Mouse (Mus musculus) induced T-regulatory cell, adult 2 months (primary cell): Measurements from ENCODE around the gene Lars2.

Experiments
- DNase-seq: peaks from one replicate; pipeline ENCODE4 v3.0.0-alpha.2; 2012; ENCODE audit warnings: low read depth

Lars2 gene

DNA sequence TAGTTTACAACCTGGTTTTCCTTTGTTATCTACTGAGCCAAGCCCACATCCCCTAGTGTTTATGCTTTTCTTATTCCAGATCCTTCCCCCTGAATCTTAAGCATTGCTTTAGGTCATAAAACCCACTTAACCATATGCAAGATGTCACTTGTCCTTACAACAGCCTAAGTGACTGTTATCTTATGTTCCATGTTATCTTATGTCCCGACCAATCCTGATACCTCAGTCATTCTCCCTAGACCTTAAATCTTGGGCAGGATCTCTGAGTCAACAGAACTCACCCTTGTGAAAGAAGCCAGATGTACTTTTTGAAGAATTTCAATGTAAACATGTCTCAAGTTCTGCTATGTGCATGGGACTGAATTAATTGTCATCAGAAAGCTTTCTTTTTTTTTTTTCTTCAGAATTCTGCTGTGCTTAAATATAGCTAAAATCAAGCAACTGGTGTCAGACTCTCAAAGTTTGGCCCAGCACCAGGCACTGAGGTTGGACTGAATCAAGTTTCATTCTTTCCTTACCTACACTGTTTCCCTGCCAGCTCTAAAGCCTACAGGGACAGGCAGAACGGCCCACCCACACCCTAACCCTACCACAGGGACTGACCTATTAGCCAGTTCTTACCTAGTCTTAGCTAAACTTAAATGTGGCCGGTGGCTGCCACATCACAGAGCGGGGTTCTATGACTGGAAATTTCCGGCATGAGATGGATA, 24.6 kb downstream of the Lars2 start:
- DNase-seq = no peak

DNA sequence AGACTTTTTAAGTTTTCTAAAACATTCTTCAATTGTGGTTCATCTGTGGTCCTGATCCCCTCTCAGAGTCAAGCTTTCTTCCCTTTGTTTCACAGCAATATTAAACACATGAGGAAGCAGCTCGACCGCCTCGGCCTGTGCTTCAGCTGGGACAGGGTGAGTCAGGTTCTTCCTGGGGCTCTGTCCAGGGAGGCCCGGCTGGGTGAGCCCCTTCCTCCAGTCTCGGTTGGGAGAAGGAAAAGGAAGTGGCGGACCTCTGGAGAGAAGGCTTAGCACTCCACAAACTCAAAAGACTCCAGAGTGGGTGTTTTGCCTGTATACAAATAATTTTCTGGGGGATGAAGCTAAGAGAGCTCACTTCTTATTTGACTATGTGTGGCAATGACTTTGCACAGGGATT, 28.1 kb downstream of the Lars2 start:
- DNase-seq = no peak

DNA sequence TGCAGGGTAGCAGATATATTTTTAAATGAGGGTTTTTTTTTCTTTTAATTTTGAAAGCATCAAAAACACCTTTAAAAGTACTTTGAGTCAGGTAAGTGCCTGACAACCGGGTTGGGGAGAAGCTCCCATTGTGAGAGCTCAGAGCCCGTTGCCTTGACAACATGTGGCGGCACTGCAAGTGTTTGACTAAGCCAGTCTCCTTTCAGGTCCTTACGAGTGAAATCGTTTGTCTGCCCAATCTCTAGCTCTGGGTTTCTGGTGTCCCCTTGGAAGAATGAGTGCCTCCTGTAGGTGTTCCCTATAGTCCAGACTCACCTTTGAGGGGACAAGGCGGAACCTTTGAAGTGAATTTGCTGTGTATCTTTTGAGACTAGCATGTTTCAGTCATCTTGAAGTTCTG, 31.0 kb downstream of the Lars2 start:
- DNase-seq = no peak

DNA sequence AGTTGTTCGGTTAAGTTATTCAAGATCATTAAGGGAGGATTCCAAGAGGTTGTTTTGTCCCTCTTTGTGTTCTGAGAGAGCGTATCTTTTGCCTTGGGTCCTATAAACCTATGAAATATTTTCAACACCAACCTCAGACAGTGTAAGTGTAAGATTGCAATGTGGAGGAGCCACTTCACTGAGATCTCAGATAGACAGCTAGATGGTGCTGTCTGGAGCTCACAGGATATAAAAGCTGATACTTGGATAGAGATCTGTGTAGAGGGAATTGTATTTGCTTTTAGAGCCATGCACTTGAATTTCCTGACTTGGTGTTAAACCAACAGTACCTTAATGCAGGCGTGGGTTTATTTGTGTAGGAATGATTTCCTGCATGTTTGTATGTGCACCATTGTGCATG, 35.5 kb downstream of the Lars2 start:
- no peak for DNase-seq

DNA sequence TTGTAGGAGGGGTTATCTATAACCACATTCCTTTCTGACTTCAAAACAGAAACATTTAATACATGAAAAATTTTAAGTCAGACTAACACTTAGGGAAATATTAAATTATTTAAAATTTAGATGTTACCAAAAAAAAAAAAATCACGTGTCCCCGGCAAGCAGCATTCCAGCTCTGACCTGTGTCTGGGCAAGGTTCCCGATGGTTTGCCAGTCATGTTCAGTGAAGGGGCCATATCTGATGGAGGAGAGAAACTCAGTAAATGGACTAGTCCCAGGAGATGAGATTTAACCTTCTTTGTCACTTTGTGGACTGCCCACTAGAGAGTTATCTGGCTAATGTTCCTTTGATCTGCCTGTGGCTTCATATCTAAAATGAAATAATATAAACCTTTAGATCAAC, 36.3 kb downstream of the Lars2 start:
- no peak for DNase-seq

DNA sequence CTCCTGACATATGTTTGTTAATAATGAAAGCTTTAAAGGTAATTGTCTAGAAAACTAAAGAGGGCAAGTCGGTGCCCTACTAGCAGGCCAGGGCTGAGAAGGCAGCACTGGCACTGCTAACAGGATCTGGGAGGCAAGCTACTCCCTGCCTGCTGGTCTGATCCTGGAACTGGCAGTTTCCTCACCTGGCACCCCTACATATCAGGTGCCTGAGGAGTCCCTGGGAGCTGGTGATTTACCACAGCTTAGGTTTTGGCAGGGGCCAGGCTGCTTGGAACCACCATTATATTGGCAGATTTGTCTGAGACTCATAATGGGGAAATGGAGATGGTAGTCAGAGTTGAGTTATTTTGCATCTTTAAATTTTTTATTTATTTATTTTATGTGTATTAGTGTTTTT, 38.5 kb downstream of the Lars2 start:
- DNase-seq = no peak

DNA sequence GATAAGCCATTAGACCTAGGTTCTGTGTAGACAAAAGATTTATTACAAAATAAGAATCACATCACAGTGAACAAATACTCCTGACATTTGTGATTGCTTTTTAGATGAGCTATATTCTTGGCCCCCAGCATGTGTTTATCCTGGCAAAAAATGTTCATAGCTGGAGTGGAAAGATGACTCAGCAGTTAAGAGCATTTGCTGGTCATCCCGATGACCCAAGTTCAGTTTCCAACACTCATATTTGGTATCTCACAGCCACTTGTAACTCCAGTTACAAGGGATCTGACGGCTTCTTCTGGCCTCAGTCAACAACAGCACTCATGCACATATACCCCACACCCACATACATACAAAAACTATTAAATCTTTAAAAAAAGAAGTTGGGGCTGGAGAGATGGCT, 42.0 kb downstream of the Lars2 start:
- no peak for DNase-seq

DNA sequence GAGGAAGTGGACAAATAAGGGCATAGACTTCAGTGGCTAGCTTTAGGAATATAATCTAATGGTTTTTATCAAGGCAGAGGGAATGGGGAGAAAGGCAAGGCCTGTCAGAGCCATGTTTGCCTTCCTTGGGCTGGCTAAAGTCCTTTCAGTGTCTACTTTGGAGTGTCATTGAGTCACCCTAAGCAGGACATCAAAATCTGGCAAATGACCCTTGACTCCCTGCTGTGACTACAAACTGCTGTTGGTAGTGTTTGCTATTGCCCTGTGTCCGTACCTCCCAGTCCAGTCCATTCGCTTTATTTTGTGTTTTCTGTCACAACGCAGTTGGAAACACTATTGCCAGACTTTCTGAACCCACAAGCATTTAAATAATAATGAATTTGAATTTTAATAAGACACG, 63.1 kb downstream of the Lars2 start:
- no peak for DNase-seq

DNA sequence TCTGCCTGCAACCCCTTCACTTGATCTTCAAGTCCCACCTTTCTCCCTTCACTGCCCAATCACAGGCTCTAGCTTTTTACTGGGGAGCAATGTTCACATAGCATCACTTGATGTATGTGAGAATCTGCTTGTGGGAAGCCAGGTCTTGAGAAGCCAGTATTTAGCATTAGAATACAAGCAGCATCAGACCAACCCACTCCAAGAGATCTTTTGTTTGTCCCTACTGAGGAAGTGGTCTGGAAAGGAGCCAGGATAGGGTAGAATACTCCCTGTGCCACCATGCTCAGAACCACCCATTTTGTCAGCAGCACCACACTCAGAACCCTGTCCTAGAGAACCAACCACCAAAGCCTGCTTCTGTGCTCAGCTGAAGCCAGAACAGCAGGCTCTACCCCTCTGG, 64.2 kb downstream of the Lars2 start:
- DNase-seq = no peak

DNA sequence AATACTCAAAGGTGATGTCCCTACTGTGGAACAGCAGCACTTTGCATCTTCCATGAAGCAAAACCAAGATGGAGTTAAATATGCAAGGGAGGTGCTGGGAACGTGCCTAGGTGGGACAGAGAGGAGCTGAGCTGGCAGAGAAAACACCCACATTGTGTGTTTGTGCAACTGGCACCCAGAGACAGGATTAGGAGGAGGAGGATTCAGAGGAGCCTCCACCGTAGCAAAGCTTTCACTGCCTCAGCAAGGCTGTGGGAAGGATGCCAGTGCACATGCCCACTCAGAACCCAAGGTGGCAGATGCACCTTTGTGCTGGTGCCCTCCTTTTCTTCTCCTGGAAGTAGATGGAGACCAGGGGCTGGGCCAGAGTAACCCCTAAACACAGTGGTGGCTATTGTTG, 71.5 kb downstream of the Lars2 start:
- no peak for DNase-seq

DNA sequence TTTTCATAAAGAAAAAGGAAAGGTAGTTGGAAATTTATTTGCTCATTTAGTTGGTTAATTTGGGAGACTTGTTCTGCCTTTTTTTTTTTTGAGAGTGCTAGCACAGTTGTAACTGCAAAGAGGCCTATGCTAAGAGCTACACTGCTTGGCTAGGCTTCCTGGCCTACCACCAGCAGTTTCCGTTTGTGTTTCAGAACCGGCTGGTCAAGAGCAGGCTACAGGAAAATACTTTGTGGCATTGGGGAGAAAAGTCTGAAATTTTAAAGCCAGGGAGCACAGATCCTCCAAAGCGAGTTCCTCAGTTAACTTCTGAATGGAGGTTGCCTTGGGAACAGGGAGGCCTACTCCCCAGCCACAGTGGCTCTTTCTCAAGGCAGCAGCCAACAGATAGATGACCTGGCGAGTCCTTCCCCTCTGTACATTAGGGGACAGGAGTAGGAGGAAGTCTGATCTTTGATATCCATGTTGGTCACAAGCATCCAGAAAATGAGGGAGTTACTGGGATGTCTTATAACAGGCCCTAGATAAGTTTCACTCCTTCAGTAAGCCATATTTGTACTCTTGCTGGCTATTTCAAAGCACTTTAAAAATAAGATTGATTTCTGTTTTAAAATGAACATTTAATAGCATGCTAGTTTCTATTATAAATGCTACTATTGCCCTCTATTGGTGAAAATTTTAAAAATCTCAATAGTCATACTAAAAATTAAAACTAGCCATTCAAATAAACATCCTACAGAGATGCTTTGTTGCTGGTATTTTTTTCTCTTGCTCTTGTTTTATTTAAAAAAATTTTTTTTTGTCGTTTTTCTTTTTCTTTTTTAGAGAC, 73.7 kb downstream of the Lars2 start:
- DNase-seq = peak; percentile 25

DNA sequence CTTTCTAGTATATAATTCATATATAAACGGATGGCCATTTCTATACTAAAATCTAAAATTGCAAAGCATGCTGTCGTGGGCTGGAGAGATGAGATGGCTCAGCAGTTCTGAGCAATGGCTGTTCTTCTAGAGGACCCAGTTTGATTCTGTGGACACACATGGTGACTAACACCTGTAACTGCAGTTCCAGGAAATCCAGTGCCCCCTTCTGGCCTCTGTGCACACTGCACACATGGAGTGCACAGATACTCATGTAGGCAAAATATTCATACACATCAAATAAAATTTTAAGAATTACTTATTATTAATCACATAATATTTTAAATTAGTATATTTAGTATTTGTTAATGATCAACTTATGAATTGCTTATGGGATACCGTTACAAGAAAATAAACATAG, 80.4 kb downstream of the Lars2 start:
- DNase-seq = peak; percentile 62

DNA sequence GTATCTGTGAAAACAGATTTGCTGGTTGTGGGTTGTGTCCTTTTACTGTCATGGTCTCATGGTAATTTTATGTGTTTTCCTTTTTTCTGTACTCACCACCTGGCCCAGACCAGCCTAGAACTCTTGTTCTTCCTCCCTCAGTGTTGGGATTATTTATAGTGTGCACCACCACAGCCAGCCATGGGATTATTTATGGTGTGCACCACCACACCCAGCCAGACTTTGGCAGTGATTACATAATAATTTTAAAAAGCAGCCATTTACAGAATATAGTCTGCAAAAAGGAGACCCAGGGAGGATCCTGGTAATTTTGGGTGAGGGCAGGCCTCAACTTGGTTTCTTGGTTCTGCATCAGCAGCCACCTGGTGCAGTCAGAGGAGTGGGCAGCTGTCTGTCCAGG, 81.9 kb downstream of the Lars2 start:
- no peak for DNase-seq

DNA sequence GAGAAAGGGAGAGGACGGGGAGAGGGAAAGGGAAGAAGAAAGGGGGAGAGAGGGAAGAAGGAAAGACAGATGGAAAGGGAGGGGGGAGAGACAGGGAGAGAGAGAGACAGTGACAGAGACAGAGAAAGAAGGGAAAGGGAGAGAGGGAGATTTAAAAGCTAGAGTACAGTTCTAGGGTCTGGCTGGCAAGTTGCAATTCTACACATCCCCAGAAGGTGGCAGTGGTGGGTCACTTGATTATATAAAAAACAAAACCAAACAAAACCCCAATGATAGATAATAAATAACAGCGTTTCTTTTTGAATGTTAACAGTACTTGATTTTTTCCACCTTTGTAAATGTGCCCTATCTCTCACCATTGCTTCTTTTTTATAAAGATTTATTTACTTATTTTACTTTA, 83.4 kb downstream of the Lars2 start:
- DNase-seq = peak; percentile 85

DNA sequence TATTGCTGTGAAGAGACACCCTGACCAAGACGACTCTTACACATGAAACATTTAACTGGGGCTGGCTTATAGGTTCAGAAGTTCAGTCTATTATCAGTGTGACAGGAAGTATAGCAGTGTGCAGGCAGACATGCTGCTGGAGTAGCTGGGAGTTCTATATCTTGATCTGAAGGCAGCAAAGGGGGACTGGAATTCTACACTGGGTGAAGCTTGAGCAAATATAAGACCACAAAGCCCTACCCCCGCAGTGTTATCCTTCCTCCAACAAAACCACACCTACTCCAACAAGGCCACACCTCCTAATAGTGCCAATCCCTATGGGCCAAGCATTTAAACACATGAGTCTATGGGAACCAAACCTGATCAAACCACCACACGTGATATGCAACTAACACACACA, 85.0 kb downstream of the Lars2 start:
- no peak for DNase-seq

DNA sequence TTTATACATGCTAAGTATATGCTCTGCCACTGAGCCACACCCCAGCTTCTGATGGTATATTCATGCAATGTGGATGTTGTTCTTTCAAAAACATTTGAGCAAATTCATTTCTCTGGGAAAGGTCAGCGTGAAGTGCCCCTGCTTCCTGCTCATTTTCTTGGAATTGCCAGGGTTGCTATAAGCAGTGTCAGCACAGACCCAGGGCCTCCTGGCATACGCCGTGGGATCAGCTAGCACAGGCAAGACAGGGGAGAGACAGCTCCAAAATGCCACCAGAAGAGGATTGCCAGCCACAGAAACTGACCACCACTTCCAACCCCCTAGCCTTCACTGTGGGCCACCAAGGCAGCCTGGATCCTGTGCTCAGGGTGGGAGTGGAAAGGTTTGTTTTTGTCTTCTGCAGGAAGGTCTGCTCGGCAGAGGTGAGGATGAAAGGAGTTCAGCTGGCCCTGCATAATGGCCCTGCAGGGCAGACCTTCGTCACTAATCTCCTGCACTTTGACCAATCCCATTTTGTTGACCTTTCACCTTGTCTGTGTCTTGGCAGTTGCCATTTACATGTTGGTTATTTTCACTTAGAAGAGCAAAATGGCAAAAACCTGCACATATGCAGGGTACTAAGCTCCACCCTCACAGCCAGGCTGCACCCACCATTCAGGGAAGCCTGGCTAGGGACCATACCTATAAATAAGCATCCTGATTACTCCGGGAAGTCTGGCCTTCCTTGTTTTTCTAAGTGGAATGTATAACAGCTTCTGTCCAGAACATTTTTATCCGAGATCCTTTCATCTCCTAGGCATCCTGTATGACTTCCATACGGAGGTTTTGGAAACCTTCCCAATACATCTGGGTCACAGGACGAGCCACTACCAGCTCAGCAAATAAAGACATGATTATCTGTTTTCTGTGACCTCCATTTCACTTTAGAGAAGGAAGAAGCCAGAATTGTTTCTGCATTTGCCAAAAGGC, 90.2 kb downstream of the Lars2 start:
- DNase-seq = no peak

DNA sequence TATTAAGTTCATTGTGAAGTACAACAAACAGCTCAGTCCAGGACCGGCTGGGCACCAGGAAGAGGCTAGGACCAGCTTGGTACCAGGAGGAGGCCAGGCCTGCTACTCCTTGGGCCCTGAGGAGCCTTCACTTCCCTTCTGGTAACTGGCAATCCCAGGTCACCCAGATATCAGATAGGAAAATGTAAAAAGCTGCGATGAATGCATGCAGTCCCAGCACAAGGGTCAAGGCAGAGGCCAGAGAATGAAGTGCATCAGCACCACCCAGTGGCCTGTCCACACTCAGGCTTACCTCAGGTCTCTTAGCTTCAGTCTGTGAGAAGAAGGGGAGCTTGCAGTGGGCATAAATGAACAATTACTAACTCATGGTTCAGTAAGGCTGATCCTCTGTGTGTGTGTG, 90.9 kb downstream of the Lars2 start:
- no peak for DNase-seq

DNA sequence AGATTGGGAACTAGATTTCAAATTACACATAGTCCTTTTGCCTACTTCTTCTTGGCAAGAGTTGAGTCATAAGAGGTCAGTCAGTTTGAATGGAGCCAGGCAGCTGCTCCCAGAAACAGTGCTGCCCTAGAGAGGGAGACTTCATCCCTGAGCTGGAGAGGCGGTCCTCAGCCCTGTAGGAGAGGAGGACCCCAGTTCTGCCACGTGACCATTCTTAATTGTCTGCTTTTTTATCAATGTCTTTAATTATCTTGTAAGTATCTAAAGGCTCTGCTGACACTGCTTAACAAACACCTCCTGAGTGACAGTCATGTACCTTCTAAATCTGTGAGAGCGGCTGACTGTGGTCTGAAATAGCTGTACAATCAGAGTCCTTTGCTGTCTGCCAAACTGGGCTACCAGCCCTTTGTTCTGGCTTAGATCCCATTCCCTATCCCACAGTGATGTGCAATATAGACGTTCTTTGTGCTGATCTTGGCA, 100.5 kb downstream of the Lars2 start:
- no peak for DNase-seq

DNA sequence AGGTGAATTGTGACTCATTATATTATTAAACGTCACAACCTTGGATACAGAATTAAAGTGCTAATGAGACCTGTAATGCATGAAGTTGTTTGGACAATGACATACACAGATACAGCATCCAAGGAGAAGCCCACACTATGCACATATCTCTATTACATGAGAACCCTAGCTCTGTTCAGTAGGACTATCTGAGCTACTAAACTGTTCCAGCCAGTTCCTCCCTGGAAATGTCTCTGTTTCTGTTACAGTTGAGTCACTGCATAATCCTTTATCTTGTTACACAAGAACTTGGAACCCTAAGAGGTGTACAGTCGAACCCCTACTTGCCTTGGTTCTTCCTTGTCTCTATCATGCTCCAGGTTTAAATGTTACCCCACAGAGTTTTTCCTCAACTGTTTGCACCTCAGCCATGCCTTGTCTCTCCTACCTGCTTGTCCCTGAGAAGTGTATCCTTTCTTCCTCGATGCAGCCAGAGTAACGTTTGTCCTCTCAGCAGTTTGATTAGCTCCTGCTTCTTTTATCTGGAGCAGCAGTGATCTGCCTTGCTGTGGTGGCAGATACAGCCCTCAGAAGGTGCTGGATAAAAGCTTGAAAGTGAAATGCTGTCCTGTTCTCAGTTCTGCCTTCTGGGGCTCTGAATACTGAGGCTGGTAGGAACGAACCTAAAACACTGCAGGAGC, 101.8 kb downstream of the Lars2 start:
- DNase-seq = no peak

DNA sequence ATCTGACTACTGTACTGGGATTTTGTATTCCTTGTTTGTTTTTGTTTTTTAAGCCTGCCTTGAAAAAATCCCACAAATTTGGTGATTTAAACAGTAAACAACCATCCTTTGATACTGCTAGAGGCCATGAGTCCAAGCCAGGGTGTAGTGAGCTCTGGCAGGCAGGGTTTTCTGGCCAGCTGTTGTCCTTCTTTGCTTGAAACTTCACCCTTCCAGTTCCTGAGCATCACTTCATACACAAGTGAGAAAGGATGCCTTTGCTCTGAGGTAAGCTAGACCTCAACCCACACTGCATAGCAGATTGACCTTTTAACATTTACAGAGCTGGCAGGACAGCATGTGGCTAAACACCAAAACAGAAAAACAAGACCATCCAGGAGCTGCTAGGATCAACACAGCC, 102.4 kb downstream of the Lars2 start:
- DNase-seq = no peak

DNA sequence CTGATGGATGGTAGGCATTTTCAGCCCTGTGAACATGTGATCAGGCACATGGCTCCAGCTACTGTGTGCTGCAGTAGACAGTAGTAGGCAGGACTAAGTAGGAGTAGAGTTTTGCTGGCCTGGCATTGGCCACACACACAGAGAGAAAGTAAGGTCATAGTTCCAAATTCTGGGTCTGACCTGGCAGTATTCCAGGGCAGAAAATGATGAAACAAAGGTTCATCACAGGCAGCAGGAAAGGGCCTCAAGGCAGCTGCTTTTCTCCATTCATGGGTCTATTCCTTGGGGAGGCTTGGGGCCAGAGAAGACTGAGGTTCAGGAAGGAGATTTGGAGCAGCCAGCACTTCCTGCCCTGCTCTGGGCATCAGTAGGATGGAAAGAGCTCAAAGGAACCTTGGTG, 106.7 kb downstream of the Lars2 start:
- no peak for DNase-seq

DNA sequence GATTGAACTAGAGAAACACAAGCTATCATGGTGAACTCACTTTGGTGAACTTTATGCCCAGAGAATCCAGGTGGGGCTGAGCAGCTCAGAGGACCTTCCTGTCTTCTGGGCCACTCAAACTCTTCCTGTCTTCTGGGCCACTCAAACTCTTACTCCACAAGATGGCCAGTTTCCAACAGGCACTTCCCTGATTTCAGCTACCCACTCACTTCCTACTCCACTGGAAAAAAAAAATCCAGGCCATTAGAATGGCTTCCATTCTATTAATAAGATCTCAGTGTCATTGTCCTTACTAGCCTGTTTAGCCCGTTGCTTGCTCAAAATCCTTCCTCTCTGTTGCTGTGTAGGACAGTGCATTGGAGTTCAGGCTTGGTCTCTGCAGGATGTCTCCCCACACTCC, 108.8 kb downstream of the Lars2 start:
- no peak for DNase-seq
